11 mouse cellular contexts compared by ENCODE assay signal in genomic region chr15:26893136-26893535, GRCm38 (mm10). TPM values are rescaled to one million over a fixed set of nuclear protein-coding genes. Genes with fewer than 3 reads are reported as not detected.
DNase-seq lines count a peak whose midpoint lies in the region; ATAC-seq lines count a peak whose summit lies in the region.
"Had no signal": no experiment of that assay in that cellular context is flagged by ENCODE, and none has a peak within 500 bp of the region (broad histone marks: within the 10 kb centered on the region; RNA-seq: fewer than 3 reads in every experiment).

No protein-coding gene starts in this region.

- H3K27me3 ChIP-seq in heart, embryonic 11.5 days (ENCODE audit: control insufficient read depth, insufficient read depth, low read length): no peaks in the 10 kb centered on the region
- no peaks in the 10 kb centered on the region for H3K27me3 ChIP-seq in heart, embryonic 10.5 days (ENCODE audit: insufficient read depth, poor library complexity, severe bottlenecking)
- no peaks in the 10 kb centered on the region for H3K27me3 ChIP-seq in neural tube, embryonic 11.5 days (ENCODE audit: control insufficient read depth, insufficient read depth, low read length)
- no peaks in the 10 kb centered on the region for H3K27me3 ChIP-seq in limb, embryonic 15.5 days
- H3K27me3 ChIP-seq: CH12.LX had no signal

- H3K36me3 ChIP-seq in heart, embryonic 11.5 days (ENCODE audit: control insufficient read depth, insufficient read depth, low read length): no peaks in the 10 kb centered on the region
- no peaks in the 10 kb centered on the region for H3K36me3 ChIP-seq in heart, embryonic 10.5 days
- no peaks in the 10 kb centered on the region for H3K36me3 ChIP-seq in neural tube, embryonic 11.5 days (ENCODE audit: control insufficient read depth, insufficient read depth, low read length)
- no peaks in the 10 kb centered on the region for H3K36me3 ChIP-seq in limb, embryonic 15.5 days

- ATAC-seq in heart, embryonic 11.5 days (replicated peaks; ENCODE audit: insufficient number of reproducible peaks, low FRiP score, low TSS enrichment): no peak
- no peak for ATAC-seq in neural tube, embryonic 11.5 days (ENCODE audit: insufficient read depth, low FRiP score, low TSS enrichment)
- no peak for ATAC-seq in limb, embryonic 15.5 days (ENCODE audit: insufficient number of reproducible peaks, low FRiP score, low TSS enrichment, low read depth)

- intact Hi-C loops in left cerebral cortex, postnatal 36 days (cut with DNase I): loop anchor here (10.0 kb wide), 1 partner anchor 248 kb away; no protein-coding TSS in a partner anchor

- WGBS in heart, embryonic 11.5 days (ENCODE audit: insufficient replicate concordance): 38% methylated on average over 4 of the region's 4 CpGs
- WGBS in heart, embryonic 10.5 days: 54% methylated on average over 4 of the region's 4 CpGs
- WGBS in neural tube, embryonic 11.5 days: 60% methylated on average over 4 of the region's 4 CpGs
- WGBS in limb, embryonic 15.5 days: 35% methylated on average over 4 of the region's 4 CpGs

- H3K9me3 ChIP-seq in heart, embryonic 11.5 days (replicated peaks; ENCODE audit: control insufficient read depth, low read length): no peaks in the 10 kb centered on the region
- H3K9me3 ChIP-seq in heart, embryonic 10.5 days: no peaks in the 10 kb centered on the region
- H3K9me3 ChIP-seq in neural tube, embryonic 11.5 days (ENCODE audit: control insufficient read depth, low read length): no peaks in the 10 kb centered on the region
- no peaks in the 10 kb centered on the region for H3K9me3 ChIP-seq in limb, embryonic 15.5 days

- H3K9ac ChIP-seq in heart, embryonic 11.5 days (ENCODE audit: low read depth, low read length): no peak overlapping the region
- H3K9ac ChIP-seq in neural tube, embryonic 11.5 days (ENCODE audit: low read length): no peak overlapping the region
- no peak overlapping the region for H3K9ac ChIP-seq in limb, embryonic 15.5 days

- no peak for DNase-seq in heart, embryonic 10.5 days (ENCODE audit: low spot score)
- no peak for DNase-seq in neural tube, embryonic 11.5 days (ENCODE audit: low spot score)
- DNase-seq in neural tube, embryonic 10.5 days (ENCODE audit: extremely low spot score, low spot score): no peak
- DNase-seq in natural killer cell, adult 2 months (ENCODE audit: low spot score in 2 of 2): no peak
- no peak for DNase-seq in left cerebral cortex, postnatal 36 days (ENCODE audit: low spot score in 2 of 2)
- DNase-seq in retina, embryonic 14.5 days (ENCODE audit: low spot score): no peak
- DNase-seq: cerebellum, postnatal 14 days; thymus, postnatal 14 days had no signal

- H3K4me2 ChIP-seq in heart, embryonic 11.5 days: peak overlapping the region; percentile 38
- peak overlapping the region; percentile 75 for H3K4me2 ChIP-seq in neural tube, embryonic 11.5 days (ENCODE audit: low read depth)
- peak overlapping the region; percentile 75 for H3K4me2 ChIP-seq in limb, embryonic 15.5 days

- H3K4me3 ChIP-seq in heart, embryonic 11.5 days (ENCODE audit: low read depth, low read length): 0 out of 2 replicates have a peak overlapping the region, but pooled peaks have one; percentile 15
- H3K4me3 ChIP-seq in heart, embryonic 10.5 days: no peak overlapping the region; the same call in 1 of the 2 replicates
- H3K4me3 ChIP-seq in neural tube, embryonic 11.5 days (ENCODE audit: low read depth, low read length): peak overlapping the region; percentile 9; the same call in 1 of the 2 replicates
- peak overlapping the region; percentile 17 for H3K4me3 ChIP-seq in limb, embryonic 15.5 days

- H3K4me1 ChIP-seq in heart, embryonic 11.5 days (ENCODE audit: control insufficient read depth, insufficient read depth, low read length): no peaks in the 10 kb centered on the region
- peaks cover 4% of the 10 kb centered on the region; the same call in 1 of the 2 replicates for H3K4me1 ChIP-seq in heart, embryonic 10.5 days
- H3K4me1 ChIP-seq in neural tube, embryonic 11.5 days (ENCODE audit: control insufficient read depth, insufficient read depth, low read length): 0 out of 2 replicates have a peak, but pooled peaks cover 3% of the 10 kb centered on the region
- H3K4me1 ChIP-seq in limb, embryonic 15.5 days: peaks cover 12% of the 10 kb centered on the region

- no peak overlapping the region for H3K27ac ChIP-seq in heart, embryonic 11.5 days (ENCODE audit: low read depth, low read length)
- no peak overlapping the region for H3K27ac ChIP-seq in heart, embryonic 10.5 days
- no peak overlapping the region for H3K27ac ChIP-seq in neural tube, embryonic 11.5 days (ENCODE audit: low read depth, low read length)
- no peak overlapping the region for H3K27ac ChIP-seq in limb, embryonic 15.5 days

RNA-seq across cellular contexts. Expression of gene Fbxl7, which starts 2.2 kb away (rescaled TPM):
- polyA plus RNA-seq in heart, embryonic 11.5 days (2014; fragmentation: Nextera tagmentation; extraction: Ambion mirVana): 11.0 and 13.4 TPM in 2 replicates
- polyA plus RNA-seq in heart, embryonic 10.5 days (2016; fragmentation: Nextera tagmentation; extraction: Ambion mirVana): 8.2 and 14.5 TPM in 2 replicates
- 18.7 and 21.3 TPM in 2 replicates for polyA plus RNA-seq in neural tube, embryonic 11.5 days (2014; fragmentation: Nextera tagmentation; extraction: Ambion mirVana)
- 11.4 and 15.2 TPM in 2 replicates for polyA plus RNA-seq in limb, embryonic 15.5 days (2015; fragmentation: Nextera tagmentation; extraction: Ambion mirVana)
- 1 to 10 TPM; 1.8 to 2.5 TPM for total RNA-seq in left cerebral cortex, postnatal 36 days (2021)
- total RNA-seq: CH12.LX had no signal
